Mouse (Mus musculus): ENCODE measurements at regions not wholly inside any gene's neighbourhood (a gene's known extent, or its start where the extent isn't known, plus 50 kb on each side); places are given as distances from the start of the nearest gene placed in this dataset.

- no peak for DNase-seq
These were observed 384.4 kb downstream of the Rapgef2 start for GRCm38 (mm10) chr3:78901838-78902484.

- DNase-seq, result no peak
These were observed 385.1 kb downstream of the Rapgef2 start for GRCm38 (mm10) chr3:78901016-78901837.

- no peak for DNase-seq
These were observed 386.7 kb downstream of the Rapgef2 start for GRCm38 (mm10) chr3:78899446-78900230.

GRCm38 (mm10) chr3:78889326-78889725 is 397.0 kb downstream of the Rapgef2 start:
- no peak for DNase-seq

GRCm38 (mm10) chr3:78884715-78885114 is 401.6 kb downstream of the Rapgef2 start:
- DNase-seq, result no peak

- no peak for DNase-seq
These were observed 402.3 kb downstream of the Rapgef2 start for GRCm38 (mm10) chr3:78884029-78884428.

GRCm38 (mm10) chr3:78880072-78880471 is 406.2 kb downstream of the Rapgef2 start:
- no peak for DNase-seq

GRCm38 (mm10) chr3:78877323-78877722 is 409.0 kb downstream of the Rapgef2 start:
- DNase-seq, result no peak

- DNase-seq, result no peak
These were observed 419.4 kb downstream of the Rapgef2 start for GRCm38 (mm10) chr3:78866896-78867295.

GRCm38 (mm10) chr3:78866083-78866726 is 420.1 kb downstream of the Rapgef2 start:
- no peak for DNase-seq

- DNase-seq, result no peak
These were observed 423.3 kb downstream of the Rapgef2 start for GRCm38 (mm10) chr3:78863005-78863404.

GRCm38 (mm10) chr3:78846617-78847318 is 439.5 kb downstream of the Rapgef2 start:
- no peak for DNase-seq

- DNase-seq, result no peak
These were observed 445.1 kb downstream of the Rapgef2 start for GRCm38 (mm10) chr3:78841173-78841572.

GRCm38 (mm10) chr3:78836824-78837223 is 449.5 kb downstream of the Rapgef2 start:
- DNase-seq, result no peak

- DNase-seq, result peak; percentile 18
These were observed 460.8 kb downstream of the Rapgef2 start for GRCm38 (mm10) chr3:78825505-78825904.

GRCm38 (mm10) chr3:78812425-78812824 is 473.9 kb downstream of the Rapgef2 start:
- DNase-seq, result no peak

GRCm38 (mm10) chr3:78810431-78811152 is 475.7 kb downstream of the Rapgef2 start:
- no peak for DNase-seq

- no peak for DNase-seq
These were observed 483.1 kb downstream of the Rapgef2 start for GRCm38 (mm10) chr3:78803176-78803575.

- no peak for DNase-seq
These were observed 490.3 kb downstream of the Rapgef2 start for GRCm38 (mm10) chr3:78795951-78796455.

- no peak for DNase-seq
These were observed 493.8 kb downstream of the Rapgef2 start for GRCm38 (mm10) chr3:78792440-78793057.

- DNase-seq, result no peak
These were observed 503.6 kb downstream of the Rapgef2 start for GRCm38 (mm10) chr3:78782766-78783165.
